Mouse (Mus musculus): ENCODE data around the gene Zzef1.

Gene Zzef1

DNA sequence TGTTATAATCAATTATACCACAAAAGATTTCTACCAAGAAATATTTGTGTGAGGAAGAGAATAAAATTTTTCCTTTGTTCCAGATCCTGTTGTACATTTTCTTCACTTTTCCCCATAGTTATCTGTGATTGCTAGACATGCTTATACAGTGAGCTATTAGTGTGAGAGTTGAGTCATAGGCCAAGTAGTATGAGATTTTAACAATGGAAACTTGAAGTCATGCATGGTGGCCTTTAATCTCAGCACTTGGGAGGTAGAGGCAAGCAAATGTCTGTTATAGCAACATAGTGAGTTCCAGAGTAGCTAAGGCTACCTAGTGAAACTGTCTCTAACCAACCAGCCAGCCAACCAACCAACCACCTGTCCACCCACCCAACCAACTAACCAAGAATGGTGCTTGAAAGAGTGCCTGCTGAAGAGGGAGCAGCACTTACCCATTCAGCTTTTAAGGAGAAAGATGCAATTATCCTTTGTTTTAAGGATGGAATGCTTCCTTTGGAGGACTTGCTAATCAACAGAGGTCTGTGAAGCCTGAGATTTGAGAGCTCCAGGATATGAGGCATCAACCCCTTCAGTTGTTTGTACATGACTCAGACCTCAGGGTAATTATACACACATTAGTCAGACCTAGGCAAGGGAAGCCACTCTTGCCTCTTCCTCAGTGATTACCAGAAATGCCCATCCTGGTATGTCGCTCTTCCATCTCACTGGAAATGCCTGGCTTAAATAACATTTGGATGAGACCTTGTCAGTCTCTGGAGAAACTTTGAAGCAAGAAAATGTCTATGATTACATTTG lies 52.0 kb downstream of the Zzef1 start:
- peaks cover 68% of the 10 kb centered on the region for H3K36me3 ChIP-seq (ENCODE audit: insufficient read depth, low read length)
- H3K27me3 ChIP-seq (ENCODE audit: insufficient read depth, low read length) = no peaks in the 10 kb centered on the region
- H3K4me3 ChIP-seq (replicated peaks; ENCODE audit: low read length) = no peak overlapping the region
- no peak for TF ChIP-seq POU5F1 (IDR thresholded peaks at IDR 0.05; ENCODE audit: borderline replicate concordance, low read length)
- no peak for TF ChIP-seq NANOG (IDR thresholded peaks at IDR 0.05; ENCODE audit: borderline replicate concordance, low read length)
- TF ChIP-seq CTCF (conservative IDR thresholded peaks at IDR 0.05; ENCODE audit: low read length) = no peak
- H3K4me1 ChIP-seq (replicated peaks; ENCODE audit: low read depth, low read length) = no peaks in the 10 kb centered on the region
- peaks cover 14% of the 10 kb centered on the region; the same call in 1 of the 2 replicates for H3K9me3 ChIP-seq (ENCODE audit: low read length)

DNA sequence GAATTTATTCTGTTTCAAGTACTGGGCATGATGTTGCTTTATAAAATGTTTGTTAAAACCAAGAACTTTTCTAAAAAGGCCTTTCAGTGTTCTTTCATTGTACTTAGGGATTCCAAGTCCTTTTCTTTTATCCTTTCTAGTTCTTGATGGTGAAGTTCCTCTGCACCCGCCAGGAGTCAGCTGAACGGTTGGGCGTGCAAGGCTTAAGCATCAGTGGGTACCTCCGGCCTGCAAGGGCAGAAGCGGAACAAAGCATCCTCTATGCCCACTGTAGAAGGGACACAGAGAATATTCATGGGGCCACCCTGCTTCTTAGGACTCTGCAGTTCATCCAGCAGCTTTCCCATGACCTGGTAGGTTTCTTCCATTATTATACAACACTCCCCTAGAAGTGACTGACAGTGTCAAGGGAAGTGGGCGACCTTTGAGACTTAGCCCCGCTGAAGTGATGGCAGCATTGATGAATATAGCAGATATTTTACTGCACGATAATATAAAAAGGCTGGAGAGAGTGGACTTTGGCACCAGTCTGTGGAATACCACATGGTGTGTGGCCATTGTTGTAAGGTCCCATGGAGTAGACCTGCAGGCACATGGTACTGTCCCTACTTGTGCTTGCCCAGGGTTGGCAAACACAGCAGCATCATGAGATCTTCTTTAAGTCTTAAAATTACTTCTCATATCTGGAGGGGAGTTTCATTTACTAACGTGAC lies 54.5 kb downstream of the Zzef1 start:
- Histone ChIP-seq H3K9me3 (ENCODE audit: low read length) (peaks cover 14% of the 10 kb centered on the region; the same call in 1 of the 2 replicates), H3K27me3 (ENCODE audit: insufficient read depth, low read length) (no peaks in the 10 kb centered on the region), H3K36me3 (ENCODE audit: insufficient read depth, low read length) (peaks cover 71% of the 10 kb centered on the region), H3K4me1 (replicated peaks; ENCODE audit: low read depth, low read length) (no peaks in the 10 kb centered on the region), H3K4me3 (replicated peaks; ENCODE audit: low read length) (no peak overlapping the region)
- TF ChIP-seq NANOG (IDR thresholded peaks at IDR 0.05; ENCODE audit: borderline replicate concordance, low read length) (no peak), CTCF (conservative IDR thresholded peaks at IDR 0.05; ENCODE audit: low read length) (no peak), POU5F1 (IDR thresholded peaks at IDR 0.05; ENCODE audit: borderline replicate concordance, low read length) (no peak)

GRCm38 (mm10) chr11:72851214-72851613 lies 55.2 kb downstream of the Zzef1 start:
- Histone ChIP-seq H3K9me3 (ENCODE audit: low read length) (peaks cover 14% of the 10 kb centered on the region; the same call in 1 of the 2 replicates), H3K4me3 (replicated peaks; ENCODE audit: low read length) (no peak overlapping the region), H3K4me1 (replicated peaks; ENCODE audit: low read depth, low read length) (no peaks in the 10 kb centered on the region), H3K27me3 (ENCODE audit: insufficient read depth, low read length) (no peaks in the 10 kb centered on the region), H3K36me3 (ENCODE audit: insufficient read depth, low read length) (peaks cover 69% of the 10 kb centered on the region)
- no peak for TF ChIP-seq NANOG (IDR thresholded peaks at IDR 0.05; ENCODE audit: borderline replicate concordance, low read length)
- TF ChIP-seq POU5F1 (IDR thresholded peaks at IDR 0.05; ENCODE audit: borderline replicate concordance, low read length) = no peak
- no peak for TF ChIP-seq CTCF (conservative IDR thresholded peaks at IDR 0.05; ENCODE audit: low read length)

DNA sequence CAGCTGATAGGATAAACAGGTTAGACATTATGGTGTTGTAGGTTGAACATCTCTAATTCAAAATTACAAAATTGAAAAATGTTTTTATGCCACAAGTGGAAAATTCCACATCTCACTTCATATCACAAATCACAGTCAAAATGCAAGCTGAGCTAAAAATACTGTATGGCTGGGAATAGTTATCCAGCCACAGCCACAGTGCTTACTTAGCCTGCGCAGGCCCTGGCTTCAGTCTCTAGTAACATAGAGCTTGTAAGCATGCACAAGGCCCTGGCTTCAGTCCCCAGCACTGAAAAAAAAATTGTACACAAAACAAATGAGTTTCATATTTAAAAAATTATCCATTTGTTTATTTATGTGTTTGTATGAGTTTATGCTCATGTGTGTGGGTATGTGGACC lies 56.1 kb downstream of the Zzef1 start:
- Histone ChIP-seq H3K36me3 (ENCODE audit: insufficient read depth, low read length) (peaks cover 76% of the 10 kb centered on the region), H3K4me3 (replicated peaks; ENCODE audit: low read length) (no peak overlapping the region), H3K27me3 (ENCODE audit: insufficient read depth, low read length) (no peaks in the 10 kb centered on the region), H3K9me3 (ENCODE audit: low read length) (peaks cover 14% of the 10 kb centered on the region; the same call in 1 of the 2 replicates), H3K4me1 (replicated peaks; ENCODE audit: low read depth, low read length) (no peaks in the 10 kb centered on the region)
- TF ChIP-seq NANOG (IDR thresholded peaks at IDR 0.05; ENCODE audit: borderline replicate concordance, low read length) = no peak
- TF ChIP-seq CTCF (conservative IDR thresholded peaks at IDR 0.05; ENCODE audit: low read length) = no peak
- no peak for TF ChIP-seq POU5F1 (IDR thresholded peaks at IDR 0.05; ENCODE audit: borderline replicate concordance, low read length)

DNA sequence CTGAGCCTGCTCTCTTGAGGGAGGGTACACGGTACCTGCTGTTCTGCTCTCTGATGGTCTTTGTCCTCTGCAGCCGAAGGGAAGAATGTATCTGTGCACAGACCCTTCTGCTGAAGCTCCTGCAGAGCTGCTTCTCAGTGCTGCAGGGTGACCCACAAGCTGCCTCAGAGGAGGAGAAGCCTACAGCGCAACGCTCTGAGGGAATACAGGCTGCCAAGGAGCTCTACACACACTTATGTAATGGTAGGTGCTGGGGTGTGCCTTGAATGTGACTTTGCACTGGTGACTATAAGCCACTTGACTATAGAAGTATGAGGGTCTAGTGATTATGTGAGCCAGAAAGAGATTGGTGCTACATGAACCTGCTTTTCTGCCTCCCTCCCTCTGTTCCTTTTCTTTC lies 57.1 kb downstream of the Zzef1 start:
- Histone ChIP-seq H3K36me3 (ENCODE audit: insufficient read depth, low read length) (peaks cover 82% of the 10 kb centered on the region), H3K4me1 (replicated peaks; ENCODE audit: low read depth, low read length) (no peaks in the 10 kb centered on the region), H3K4me3 (replicated peaks; ENCODE audit: low read length) (no peak overlapping the region), H3K27me3 (ENCODE audit: insufficient read depth, low read length) (no peaks in the 10 kb centered on the region), H3K9me3 (ENCODE audit: low read length) (peaks cover 14% of the 10 kb centered on the region; the same call in 1 of the 2 replicates)
- TF ChIP-seq NANOG (IDR thresholded peaks at IDR 0.05; ENCODE audit: borderline replicate concordance, low read length) (no peak), POU5F1 (IDR thresholded peaks at IDR 0.05; ENCODE audit: borderline replicate concordance, low read length) (no peak), CTCF (conservative IDR thresholded peaks at IDR 0.05; ENCODE audit: low read length) (no peak)

- TF ChIP-seq POU5F1 (IDR thresholded peaks at IDR 0.05; ENCODE audit: borderline replicate concordance, low read length) (no peak), CTCF (conservative IDR thresholded peaks at IDR 0.05; ENCODE audit: low read length) (no peak), NANOG (IDR thresholded peaks at IDR 0.05; ENCODE audit: borderline replicate concordance, low read length) (no peak)
- peaks cover 76% of the 10 kb centered on the region for H3K36me3 ChIP-seq (ENCODE audit: insufficient read depth, low read length)
- H3K4me1 ChIP-seq (replicated peaks; ENCODE audit: low read depth, low read length) = no peaks in the 10 kb centered on the region
- peaks cover 11% of the 10 kb centered on the region; the same call in 1 of the 2 replicates for H3K9me3 ChIP-seq (ENCODE audit: low read length)
- no peaks in the 10 kb centered on the region for H3K27me3 ChIP-seq (ENCODE audit: insufficient read depth, low read length)
- no peak overlapping the region for H3K4me3 ChIP-seq (replicated peaks; ENCODE audit: low read length)
Observed at GRCm38 (mm10) chr11:72854251-72854650, 58.2 kb downstream of the Zzef1 start.

DNA sequence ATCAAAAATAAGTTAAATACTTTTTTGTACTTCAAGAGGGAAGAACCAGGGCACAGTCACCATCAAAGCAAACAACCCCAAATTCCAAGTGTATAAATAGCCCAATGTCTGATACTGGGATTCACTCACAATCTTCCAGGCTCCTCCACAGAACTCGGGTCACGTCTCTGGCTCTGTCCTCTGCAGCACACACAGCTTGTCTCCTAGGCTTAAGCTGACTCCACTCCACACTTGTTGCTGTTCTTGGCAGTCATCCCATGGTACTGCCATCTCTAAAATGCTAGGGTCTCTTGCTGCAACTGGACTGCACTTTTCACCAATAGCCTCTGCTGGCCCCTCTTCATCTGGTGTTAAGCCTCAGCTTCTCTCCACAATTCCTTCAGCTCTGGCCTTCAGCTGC lies 60.7 kb downstream of the Zzef1 start:
- no peak for TF ChIP-seq NANOG (IDR thresholded peaks at IDR 0.05; ENCODE audit: borderline replicate concordance, low read length)
- no peak for TF ChIP-seq CTCF (conservative IDR thresholded peaks at IDR 0.05; ENCODE audit: low read length)
- no peak for TF ChIP-seq POU5F1 (IDR thresholded peaks at IDR 0.05; ENCODE audit: borderline replicate concordance, low read length)

DNA sequence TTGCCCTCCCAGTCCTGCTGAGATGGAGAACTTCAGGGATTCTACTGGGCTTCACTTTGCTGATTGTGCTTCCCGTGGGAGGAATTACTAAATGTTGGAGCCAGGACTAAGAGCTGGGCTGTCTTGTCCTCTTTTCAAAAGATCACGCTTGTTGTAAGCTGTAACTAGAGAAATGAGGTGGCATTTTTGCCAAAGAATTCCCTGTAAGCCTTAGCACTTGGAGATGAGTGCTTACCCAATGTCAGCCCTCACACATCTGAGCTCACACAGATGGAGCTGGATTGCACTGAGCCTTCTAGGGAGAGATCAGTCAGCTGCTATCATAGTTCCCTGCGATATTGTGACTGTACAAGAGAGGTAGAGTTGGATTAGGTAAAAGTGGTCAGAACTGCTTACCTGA lies 65.2 kb downstream of the Zzef1 start:
- TF ChIP-seq NANOG (IDR thresholded peaks at IDR 0.05; ENCODE audit: borderline replicate concordance, low read length) (no peak), POU5F1 (IDR thresholded peaks at IDR 0.05; ENCODE audit: borderline replicate concordance, low read length) (no peak), CTCF (conservative IDR thresholded peaks at IDR 0.05; ENCODE audit: low read length) (no peak)
- Histone ChIP-seq H3K9me3 (ENCODE audit: low read length) (no peaks in the 10 kb centered on the region), H3K4me3 (replicated peaks; ENCODE audit: low read length) (no peak overlapping the region), H3K4me1 (replicated peaks; ENCODE audit: low read depth, low read length) (no peaks in the 10 kb centered on the region), H3K27me3 (ENCODE audit: insufficient read depth, low read length) (no peaks in the 10 kb centered on the region), H3K36me3 (ENCODE audit: insufficient read depth, low read length) (peaks cover 73% of the 10 kb centered on the region)

More for the DNA sequence above, 60.7 kb downstream of the Zzef1 start:
- no peak overlapping the region for H3K4me3 ChIP-seq (replicated peaks; ENCODE audit: low read length)
- no peaks in the 10 kb centered on the region for H3K4me1 ChIP-seq (replicated peaks; ENCODE audit: low read depth, low read length)
- no peaks in the 10 kb centered on the region for H3K9me3 ChIP-seq (ENCODE audit: low read length)
- H3K36me3 ChIP-seq (ENCODE audit: insufficient read depth, low read length) = peaks cover 76% of the 10 kb centered on the region
- no peaks in the 10 kb centered on the region for H3K27me3 ChIP-seq (ENCODE audit: insufficient read depth, low read length)

All from E14TG2a.4 (cell line).